Mouse (Mus musculus) hindbrain, embryonic 11.5 days (tissue): ENCODE results near the gene Eif3f. TPM values are rescaled to one million over a fixed set of nuclear protein-coding genes. Genes with fewer than 3 reads are reported as not detected.

ENCODE experiments used
- ATAC-seq: fragments of 200-750 bp; cut with Nextera tagmentation; 2 replicates; pipeline ENCODE4 v1.8.0; 2017; ENCODE audit warnings: mild to moderate bottlenecking, moderate TSS enrichment, moderate library complexity; ENCODE audit not compliant: low FRiP score
- DNase-seq: peaks from one replicate; pipeline ENCODE4 v3.0.0-alpha.2; 2015; ENCODE audit warnings: low spot score
- H3K27ac ChIP-seq: fragments of 300-500 bp; sonication (generic); 2 replicates; pipeline ENCODE4 v1.5.1; 2014; ENCODE audit warnings: mild to moderate bottlenecking, low read depth, low read length
- H3K27me3 ChIP-seq: fragments of 300-500 bp; sonication (generic); 2 replicates; pipeline ENCODE4 v1.6.1; 2014; ENCODE audit warnings: mild to moderate bottlenecking, low read length, moderate library complexity, mixed read lengths; ENCODE audit not compliant: control insufficient read depth, insufficient read depth
- H3K36me3 ChIP-seq: fragments of 300-500 bp; sonication (generic); 2 replicates; pipeline ENCODE4 v1.6.1; 2014; ENCODE audit warnings: mild to moderate bottlenecking, low read length, moderate library complexity, mixed read lengths; ENCODE audit not compliant: control insufficient read depth, insufficient read depth
- H3K4me1 ChIP-seq: fragments of 300-500 bp; sonication (generic); replicated peaks from 2 replicates; pipeline ENCODE4 v1.6.1; 2014; ENCODE audit warnings: low read length, mixed read lengths; ENCODE audit not compliant: control insufficient read depth, insufficient read depth
- H3K4me2 ChIP-seq: fragments of 300-500 bp; sonication (generic); replicated peaks from 2 replicates; pipeline ENCODE4 v1.6.1; 2014; ENCODE audit warnings: mild to moderate bottlenecking, low read depth, low read length
- H3K4me3 ChIP-seq: fragments of 300-500 bp; sonication (generic); 2 replicates; pipeline ENCODE4 v1.5.1; 2014; ENCODE audit warnings: low read depth, low read length
- H3K9ac ChIP-seq: fragments of 300-500 bp; sonication (generic); 2 replicates; pipeline ENCODE4 v1.6.1; 2014; ENCODE audit warnings: low read depth, low read length
- H3K9me3 ChIP-seq: fragments of 300-500 bp; sonication (generic); 2 replicates; pipeline ENCODE4 v1.6.1; 2016; ENCODE audit warnings: low read length; ENCODE audit not compliant: control insufficient read depth
- WGBS: fragments of 180-500 bp; shearing (Covaris S2); extraction: QIAGEN DNeasy Blood & Tissue Kit; methylation state at CpG from one replicate; pipeline ENCODE4 v1.1.7; 2014; 5-methylcytosine and 5-hydroxymethylcytosine counted together
- polyA plus RNA-seq: library from polyadenylated mRNA; unstranded; fragments of >200 nt; fragmentation: Nextera tagmentation; extraction: Ambion mirVana; gene quantifications from 2 replicates; pipeline ENCODE4 v1.2.1, GENCODE M21; 2014

Eif3f gene
- polyA plus RNA-seq, 1 experiment from 2014 or later: 87.3 TPM

DNA sequence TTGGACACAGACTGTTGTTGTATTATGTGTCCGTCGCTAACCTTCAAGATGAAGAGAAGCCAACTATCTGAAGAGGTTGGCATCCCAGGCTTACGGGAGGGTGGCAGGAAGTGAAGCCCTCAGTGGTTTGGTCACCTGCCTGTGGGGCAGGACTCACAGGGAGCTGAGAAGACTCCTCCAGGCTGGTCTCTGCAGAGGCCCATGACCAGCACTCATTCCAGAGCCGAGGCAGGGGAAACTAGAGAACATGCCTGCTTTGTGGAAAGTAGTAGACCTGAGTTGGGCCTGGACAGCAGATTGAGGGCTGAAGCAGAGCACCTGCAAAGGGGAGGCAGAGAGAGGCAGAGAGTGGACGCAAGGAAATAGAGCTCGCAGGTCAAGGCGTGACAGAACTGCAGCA, 1.2 kb downstream of the Eif3f start:
- no peak for DNase-seq
- H3K4me1 ChIP-seq: no peaks in the 10 kb centered on the region; the same call in 1 of the 2 replicates
- peaks cover 11% of the 10 kb centered on the region for H3K36me3 ChIP-seq
- no peaks in the 10 kb centered on the region for H3K27me3 ChIP-seq
- H3K9ac ChIP-seq: no peak overlapping the region; the same call in 1 of the 2 replicates
- peak overlapping the region; percentile 84 for H3K4me3 ChIP-seq
- no peaks in the 10 kb centered on the region for H3K9me3 ChIP-seq
- H3K27ac ChIP-seq: no peak overlapping the region
- peak overlapping the region; percentile 55 for H3K4me2 ChIP-seq
- ATAC-seq: no peak
- WGBS: 89% methylated on average over 7 of the region's 7 CpGs

DNA sequence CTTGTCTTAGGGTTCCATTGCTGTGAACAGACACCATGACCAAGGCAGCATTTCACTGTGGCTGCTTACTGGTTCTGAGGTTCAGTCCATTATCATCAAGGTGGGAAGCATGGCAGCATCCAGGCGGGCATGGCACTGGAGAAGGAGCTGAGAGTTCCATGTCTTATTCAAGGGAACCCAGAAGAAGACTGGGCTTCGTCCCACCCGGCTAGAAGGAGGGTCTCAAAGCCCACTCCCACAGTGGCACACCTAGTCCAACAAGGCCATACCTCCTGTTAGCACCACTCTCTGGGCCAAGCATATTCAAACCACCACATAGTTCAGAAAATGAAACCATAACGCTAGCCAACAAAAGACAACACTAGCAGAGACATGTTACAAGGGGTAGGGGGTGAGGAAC, 2.4 kb downstream of the Eif3f start:
- DNase-seq (no peak), ATAC-seq (no peak)
- Histone ChIP-seq H3K27me3 (no peaks in the 10 kb centered on the region), H3K9ac (no peak overlapping the region), H3K4me2 (no peak overlapping the region), H3K27ac (no peak overlapping the region), H3K4me3 (no peak overlapping the region), H3K36me3 (peaks cover 16% of the 10 kb centered on the region), H3K4me1 (no peaks in the 10 kb centered on the region; the same call in 1 of the 2 replicates), H3K9me3 (no peaks in the 10 kb centered on the region)
- 97% methylated on average over 4 of the region's 4 CpGs for WGBS

DNA sequence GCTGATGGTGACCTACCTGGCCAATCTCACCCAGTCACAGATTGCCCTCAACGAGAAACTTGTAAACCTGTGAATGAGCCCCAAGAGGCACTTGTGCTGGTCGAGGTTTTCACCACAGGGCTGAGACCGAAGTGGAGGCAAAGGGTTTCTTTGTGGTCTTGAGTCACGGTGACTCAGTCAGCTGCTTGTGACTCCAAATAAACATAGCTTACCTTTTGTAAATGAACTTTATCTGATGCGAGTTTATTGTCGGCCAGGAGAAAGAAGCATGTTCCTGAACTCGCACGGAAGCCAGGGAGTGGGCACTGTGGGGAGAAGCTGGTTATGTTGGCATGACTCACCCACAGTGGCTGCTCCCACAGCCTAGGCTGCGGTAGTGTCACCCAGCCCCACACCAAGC, 7.2 kb downstream of the Eif3f start:
- ATAC-seq: no peak
- H3K9ac ChIP-seq: no peak overlapping the region
- H3K4me2 ChIP-seq: no peak overlapping the region
- H3K9me3 ChIP-seq: no peaks in the 10 kb centered on the region
- H3K27me3 ChIP-seq: no peaks in the 10 kb centered on the region
- peaks cover 18% of the 10 kb centered on the region for H3K36me3 ChIP-seq
- no peak for DNase-seq
- 95% methylated on average over 9 of the region's 9 CpGs for WGBS
- H3K27ac ChIP-seq: no peak overlapping the region
- no peaks in the 10 kb centered on the region for H3K4me1 ChIP-seq
- H3K4me3 ChIP-seq: no peak overlapping the region

DNA sequence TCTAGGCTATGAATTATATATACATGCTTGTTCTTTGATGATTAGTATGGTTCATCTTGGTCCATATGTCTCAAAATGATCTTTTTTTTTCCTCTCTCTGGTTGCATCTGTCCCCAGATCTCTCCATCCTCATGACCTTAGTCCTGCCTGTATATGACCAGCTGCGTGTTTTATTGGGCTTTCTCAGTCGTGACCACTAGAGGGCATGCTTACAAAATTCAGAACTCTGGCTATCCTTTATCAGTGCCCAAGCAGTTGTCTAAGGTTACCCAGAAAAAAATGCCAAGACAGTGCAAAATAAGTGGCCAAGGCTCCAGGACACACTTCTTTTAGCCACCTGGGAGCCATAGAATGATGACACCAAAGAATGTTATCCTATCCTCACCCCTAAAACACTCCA, 9.8 kb downstream of the Eif3f start:
- H3K4me1 ChIP-seq: no peaks in the 10 kb centered on the region
- peaks cover 13% of the 10 kb centered on the region for H3K36me3 ChIP-seq
- H3K9me3 ChIP-seq: no peaks in the 10 kb centered on the region
- H3K4me3 ChIP-seq: no peak overlapping the region
- ATAC-seq: peak; percentile 72; the same call in 1 of the 2 replicates
- WGBS: 6% methylated on average over 2 of the region's 2 CpGs
- no peak overlapping the region for H3K9ac ChIP-seq
- no peak overlapping the region for H3K4me2 ChIP-seq
- H3K27ac ChIP-seq: no peak overlapping the region
- DNase-seq: peak; percentile 75
- 0 out of 2 replicates have a peak, but pooled peaks cover 2% of the 10 kb centered on the region for H3K27me3 ChIP-seq

DNA sequence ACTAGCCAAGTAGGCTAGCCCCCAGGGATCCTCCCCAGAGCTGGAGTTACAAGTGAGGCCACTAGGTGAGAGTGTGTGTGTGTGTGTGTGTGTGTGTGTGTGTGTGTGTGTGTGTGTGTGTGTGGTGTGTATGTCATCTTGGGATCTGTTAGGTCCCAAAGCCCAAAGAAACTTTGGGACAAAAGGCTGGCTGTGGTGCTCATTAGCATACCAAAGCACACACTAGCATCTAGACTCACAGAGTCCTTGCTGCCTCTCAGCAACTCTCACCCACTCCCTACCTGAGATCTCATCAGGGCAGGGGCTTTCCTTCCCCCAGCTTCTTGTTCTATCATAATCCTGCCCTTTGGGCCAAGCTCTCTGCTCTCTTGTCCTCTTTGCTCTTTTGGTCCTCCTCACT, 14.4 kb downstream of the Eif3f start:
- ATAC-seq: no peak
- Histone ChIP-seq H3K4me3 (no peak overlapping the region), H3K27me3 (peaks cover 27% of the 10 kb centered on the region)

DNA sequence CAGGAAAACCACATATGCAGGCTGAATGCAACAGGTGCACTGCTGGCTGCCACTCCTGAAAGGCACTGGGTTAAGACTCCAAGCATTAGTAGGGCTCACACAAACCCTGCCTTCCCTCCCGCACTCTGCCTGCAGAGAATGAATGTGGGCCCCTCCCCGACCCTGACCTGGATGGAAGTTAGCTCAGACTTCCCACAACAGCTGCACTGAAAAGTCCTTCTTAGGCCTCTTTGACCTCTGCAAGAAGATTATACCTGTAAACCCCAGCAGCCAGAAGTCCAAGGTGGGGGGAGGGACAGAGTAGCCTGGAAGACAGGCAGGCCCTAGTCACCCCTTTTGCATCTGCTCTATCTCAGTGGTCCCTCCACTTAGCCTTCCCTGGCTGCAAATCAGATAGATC, 15.1 kb downstream of the Eif3f start:
- no peaks in the 10 kb centered on the region for H3K9me3 ChIP-seq
- no peak for DNase-seq
- no peak overlapping the region for H3K4me2 ChIP-seq
- H3K27me3 ChIP-seq: peaks cover 27% of the 10 kb centered on the region
- 34% methylated on average over 2 of the region's 2 CpGs for WGBS
- H3K27ac ChIP-seq: no peak overlapping the region
- H3K9ac ChIP-seq: no peak overlapping the region
- no peaks in the 10 kb centered on the region for H3K4me1 ChIP-seq
- no peak for ATAC-seq
- 0 out of 2 replicates have a peak, but pooled peaks cover 2% of the 10 kb centered on the region for H3K36me3 ChIP-seq
- H3K4me3 ChIP-seq: no peak overlapping the region

More for the DNA sequence above, 14.4 kb downstream of the Eif3f start:
- Histone ChIP-seq H3K9me3 (no peaks in the 10 kb centered on the region), H3K9ac (no peak overlapping the region), H3K4me2 (no peak overlapping the region), H3K36me3 (0 out of 2 replicates have a peak, but pooled peaks cover 2% of the 10 kb centered on the region), H3K4me1 (no peaks in the 10 kb centered on the region), H3K27ac (no peak overlapping the region)
- no peak for DNase-seq

DNA sequence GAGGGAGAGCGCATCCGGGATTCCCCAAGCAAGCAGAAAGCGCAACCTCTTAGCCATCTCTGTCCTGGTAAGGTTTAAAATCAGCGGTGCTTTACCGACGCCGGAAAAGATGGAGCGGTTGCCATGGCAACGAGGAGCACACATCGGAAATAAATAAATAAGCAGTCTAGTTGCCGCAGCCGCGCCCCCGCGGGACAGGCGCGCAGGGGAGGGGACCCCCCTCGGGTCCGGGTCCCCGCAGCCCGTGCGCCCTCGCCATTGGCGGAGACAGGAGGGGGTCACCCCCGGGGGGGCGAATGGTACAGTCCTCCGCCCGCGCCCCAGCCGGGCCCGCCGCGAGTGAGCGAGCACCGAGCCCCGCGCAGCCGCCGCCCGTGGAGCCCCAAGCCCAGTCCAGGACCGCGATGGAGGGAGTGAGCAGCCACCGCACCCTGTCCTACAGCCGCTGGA, 16.1 kb downstream of the Eif3f start, which contains the start of gene Tub:
Gene Tub, plus strand, starts transcription at position 27 of the 450 bp plus-strand sequence.
- peak; percentile 82 for DNase-seq
- peak within 1 kb of the TSS; percentile 58 for H3K4me3 ChIP-seq
- peak within 1 kb of the TSS; percentile 49 for H3K9ac ChIP-seq
- no peaks in the 10 kb centered on the region for H3K4me1 ChIP-seq
- H3K27me3 ChIP-seq: peaks cover 27% of the 10 kb centered on the region
- H3K4me2 ChIP-seq: peak within 1 kb of the TSS; percentile 98
- peak; percentile 76 for ATAC-seq
- no peaks in the 10 kb centered on the region for H3K9me3 ChIP-seq
- 0 out of 2 replicates have a peak, but pooled peaks cover 2% of the 10 kb centered on the region for H3K36me3 ChIP-seq
- H3K27ac ChIP-seq: no peak within 1 kb of the TSS
- under 1% methylated on average over 31 of the region's 44 CpGs for WGBS

DNA sequence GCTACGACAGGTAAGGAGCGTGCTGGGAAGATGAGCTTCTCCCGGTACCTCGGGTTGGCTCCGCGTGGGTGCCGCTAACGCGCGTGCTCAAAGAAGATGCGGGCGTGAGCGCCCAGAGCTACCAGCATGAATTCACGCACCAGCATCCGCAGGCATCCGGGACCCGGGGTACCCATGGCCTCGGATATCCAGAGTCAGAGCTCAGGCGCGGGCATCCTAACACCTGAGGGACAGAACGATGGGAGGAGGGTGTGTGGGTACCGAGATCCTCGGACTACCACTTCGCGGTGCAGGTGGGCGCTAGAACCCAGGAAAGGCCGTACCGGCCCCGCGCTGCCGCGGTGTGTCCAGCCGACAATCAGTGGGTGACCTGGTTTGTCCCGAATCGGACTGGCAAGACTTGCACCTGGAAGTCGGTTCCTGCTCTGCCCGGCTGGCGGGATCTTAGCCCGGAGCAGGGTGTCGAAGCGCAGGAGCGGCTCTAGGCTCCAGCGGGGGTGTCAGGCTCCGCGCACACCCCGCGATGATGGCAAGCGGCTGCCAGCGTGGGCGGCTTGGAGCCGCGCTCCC, 16.6 kb downstream of the Eif3f start:
- Histone ChIP-seq H3K27ac (no peak overlapping the region), H3K4me2 (peak overlapping the region; percentile 98), H3K9me3 (no peaks in the 10 kb centered on the region), H3K4me3 (peak overlapping the region; percentile 58), H3K4me1 (no peaks in the 10 kb centered on the region), H3K27me3 (peaks cover 27% of the 10 kb centered on the region), H3K36me3 (no peaks in the 10 kb centered on the region), H3K9ac (peak overlapping the region; percentile 49)
- WGBS: under 1% methylated on average over 50 of the region's 52 CpGs
- ATAC-seq (peak; percentile 53), DNase-seq (peak; percentile 59)

DNA sequence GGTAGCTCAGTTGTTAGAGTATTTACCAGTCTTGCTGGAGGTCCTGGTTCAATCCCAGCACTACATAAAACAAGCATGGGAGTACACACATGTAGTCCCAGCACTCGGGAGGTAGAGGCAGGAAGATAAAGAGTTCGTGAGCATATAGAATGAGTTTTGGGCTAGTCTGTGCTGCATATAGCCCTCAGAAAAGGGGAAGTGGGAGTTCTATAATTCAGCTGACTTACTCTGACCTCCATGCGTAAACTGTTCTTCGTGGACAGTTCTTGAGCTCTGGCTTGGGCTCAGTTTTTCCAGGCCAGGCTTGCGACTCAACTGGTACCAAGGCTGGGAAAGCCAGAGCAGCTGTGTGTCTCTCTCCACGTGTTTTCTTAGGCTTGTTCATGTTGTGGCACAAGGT, 18.6 kb downstream of the Eif3f start:
- Histone ChIP-seq H3K9ac (no peak overlapping the region), H3K27me3 (peaks cover 27% of the 10 kb centered on the region), H3K4me1 (no peaks in the 10 kb centered on the region), H3K9me3 (no peaks in the 10 kb centered on the region), H3K36me3 (no peaks in the 10 kb centered on the region), H3K4me2 (no peak overlapping the region), H3K4me3 (no peak overlapping the region), H3K27ac (no peak overlapping the region)
- 82% methylated on average over 6 of the region's 6 CpGs for WGBS
- ATAC-seq: no peak
- no peak for DNase-seq
